Comparison of ENCODE assay signal across 10 mouse cellular contexts in the genomic region with DNA sequence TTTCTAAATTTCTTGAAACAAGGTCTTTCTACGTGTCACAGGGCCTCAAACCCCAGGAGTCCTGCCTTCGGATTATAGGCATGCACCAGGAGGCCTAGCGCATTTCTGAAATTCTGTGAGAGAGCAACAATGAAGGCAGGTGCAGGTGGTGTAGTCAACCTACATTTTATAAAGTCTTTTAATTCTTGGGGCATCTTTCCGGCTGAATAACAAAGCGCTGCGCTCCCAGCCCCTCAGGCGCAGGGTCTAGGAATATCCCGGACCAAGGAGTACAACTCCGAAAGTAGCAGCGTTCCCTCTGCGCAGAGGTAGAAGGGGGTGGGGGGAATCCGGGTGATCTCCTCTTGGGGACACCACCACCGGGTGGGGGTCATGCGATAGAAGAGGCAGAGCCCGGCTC. TPM values are rescaled to one million over a fixed set of nuclear protein-coding genes. Genes with fewer than 3 reads are reported as not detected.
A peak's percentile ranks its signal among the peaks of the same experiment; 100 is the strongest.
DNase-seq lines count a peak whose midpoint lies in the region; ATAC-seq and TF ChIP-seq lines count a peak whose summit lies in the region.
"Had no signal": no experiment of that assay in that cellular context is flagged by ENCODE, and none has a peak within 500 bp of the region (broad histone marks: within the 10 kb centered on the region; RNA-seq: fewer than 3 reads in every experiment).

No protein-coding gene starts in this region.

- TF ChIP-seq CTCF in kidney, adult 2 months (conservative IDR thresholded peaks at IDR 0.05; ENCODE audit: insufficient read depth, insufficient read length, low read depth, low read length), result no peak

- no peak overlapping the region for H3K27ac ChIP-seq in kidney, embryonic 15.5 days
- no peak overlapping the region for H3K27ac ChIP-seq in kidney, adult 2 months (ENCODE audit: insufficient read depth, low read depth, low read length)
- no peak overlapping the region for H3K27ac ChIP-seq in embryonic facial prominence, embryonic 11.5 days (replicated peaks; ENCODE audit: low read depth, low read length)
- no peak overlapping the region for H3K27ac ChIP-seq in hindbrain, embryonic 16.5 days (ENCODE audit: low read depth, low read length)
- H3K27ac ChIP-seq in midbrain, embryonic 14.5 days (replicated peaks; ENCODE audit: low read depth, low read length), result no peak overlapping the region

- H3K36me3 ChIP-seq in kidney, embryonic 15.5 days, result no peaks in the 10 kb centered on the region
- H3K36me3 ChIP-seq in kidney, adult 2 months (ENCODE audit: control insufficient read depth, insufficient read depth, low read length), result no peaks in the 10 kb centered on the region
- no peaks in the 10 kb centered on the region for H3K36me3 ChIP-seq in embryonic facial prominence, embryonic 11.5 days (replicated peaks; ENCODE audit: control insufficient read depth, insufficient read depth, low read depth, low read length)
- H3K36me3 ChIP-seq in hindbrain, embryonic 16.5 days (ENCODE audit: control insufficient read depth, insufficient read depth, low read length), result no peaks in the 10 kb centered on the region
- H3K36me3 ChIP-seq in midbrain, embryonic 14.5 days (ENCODE audit: control insufficient read depth, insufficient read depth, low read length), result no peaks in the 10 kb centered on the region

- DNase-seq in kidney, adult 2 months, result no peak
- no peak for DNase-seq in embryonic facial prominence, embryonic 11.5 days (ENCODE audit: low spot score)
- DNase-seq in midbrain, embryonic 14.5 days, result no peak
- DNase-seq in layer of hippocampus, postnatal 25 days (ENCODE audit: extremely low spot score in 1 of 2, low spot score in 1 of 2), result no peak
- DNase-seq: lung, postnatal 14 days had no signal

- no peak for ATAC-seq in kidney, embryonic 15.5 days (replicated peaks; ENCODE audit: low FRiP score)
- ATAC-seq in embryonic facial prominence, embryonic 11.5 days (replicated peaks; ENCODE audit: insufficient number of reproducible peaks, low FRiP score, low TSS enrichment, low read depth), result no peak
- ATAC-seq in hindbrain, embryonic 16.5 days, result no peak
- ATAC-seq in midbrain, embryonic 14.5 days (ENCODE audit: low FRiP score, low TSS enrichment), result no peak
- ATAC-seq in erythroid progenitor cell, adult 5-6 weeks (replicated peaks; ENCODE audit: low FRiP score, poor library complexity, severe bottlenecking), result no peak
- ATAC-seq in megakaryocyte progenitor cell, adult 5-6 weeks (replicated peaks; ENCODE audit: poor library complexity), result no peak

- H3K4me2 ChIP-seq in kidney, embryonic 15.5 days, result peak overlapping the region; percentile 57
- peak overlapping the region; percentile 30; the same call in 1 of the 2 replicates for H3K4me2 ChIP-seq in embryonic facial prominence, embryonic 11.5 days (ENCODE audit: low read depth, low read length)
- H3K4me2 ChIP-seq in hindbrain, embryonic 16.5 days (ENCODE audit: low read length), result peak overlapping the region; percentile 51
- peak overlapping the region; percentile 39 for H3K4me2 ChIP-seq in midbrain, embryonic 14.5 days (ENCODE audit: low read length)

- TF ChIP-seq POLR2A in kidney, adult 2 months (IDR thresholded peaks at IDR 0.05; ENCODE audit: low read depth, low read length), result no peak

- no peaks in the 10 kb centered on the region for H3K9me3 ChIP-seq in kidney, embryonic 15.5 days (replicated peaks)
- H3K9me3 ChIP-seq in embryonic facial prominence, embryonic 11.5 days (replicated peaks; ENCODE audit: control insufficient read depth, low read length), result no peaks in the 10 kb centered on the region
- H3K9me3 ChIP-seq in hindbrain, embryonic 16.5 days (ENCODE audit: control insufficient read depth, low read length), result no peaks in the 10 kb centered on the region
- no peaks in the 10 kb centered on the region for H3K9me3 ChIP-seq in midbrain, embryonic 14.5 days (ENCODE audit: control insufficient read depth, low read length)

- H3K4me3 ChIP-seq in kidney, embryonic 15.5 days (replicated peaks), result peak overlapping the region; percentile 24
- no peak overlapping the region for H3K4me3 ChIP-seq in kidney, adult 2 months (ENCODE audit: insufficient read depth, low read depth, low read length)
- peak overlapping the region; percentile 10; the same call in 1 of the 2 replicates for H3K4me3 ChIP-seq in embryonic facial prominence, embryonic 11.5 days (ENCODE audit: low read depth, low read length)
- H3K4me3 ChIP-seq in hindbrain, embryonic 16.5 days (ENCODE audit: low read length), result peak overlapping the region; percentile 26; the same call in 1 of the 2 replicates
- no peak overlapping the region for H3K4me3 ChIP-seq in midbrain, embryonic 14.5 days (replicated peaks; ENCODE audit: low read depth, low read length)

- H3K27me3 ChIP-seq in kidney, embryonic 15.5 days, result peaks cover 48% of the 10 kb centered on the region
- no peaks in the 10 kb centered on the region for H3K27me3 ChIP-seq in kidney, adult 2 months (replicated peaks; ENCODE audit: control insufficient read depth, insufficient read depth, low read length)
- peaks cover 9% of the 10 kb centered on the region; the same call in 1 of the 2 replicates for H3K27me3 ChIP-seq in embryonic facial prominence, embryonic 11.5 days (ENCODE audit: control insufficient read depth, insufficient read depth, low read length)
- peaks cover 22% of the 10 kb centered on the region for H3K27me3 ChIP-seq in hindbrain, embryonic 16.5 days (replicated peaks; ENCODE audit: control insufficient read depth, insufficient read depth, low read length)
- H3K27me3 ChIP-seq in midbrain, embryonic 14.5 days (ENCODE audit: control insufficient read depth, insufficient read depth, low read length), result peaks cover 15% of the 10 kb centered on the region

- H3K9ac ChIP-seq in kidney, embryonic 15.5 days, result no peak overlapping the region
- peak overlapping the region; percentile 18; the same call in 1 of the 2 replicates for H3K9ac ChIP-seq in embryonic facial prominence, embryonic 11.5 days (replicated peaks; ENCODE audit: low read length)
- no peak overlapping the region for H3K9ac ChIP-seq in hindbrain, embryonic 16.5 days (ENCODE audit: low read depth, low read length)
- H3K9ac ChIP-seq in midbrain, embryonic 14.5 days (replicated peaks; ENCODE audit: low read length), result no peak overlapping the region

- H3K4me1 ChIP-seq in kidney, embryonic 15.5 days, result peaks cover 16% of the 10 kb centered on the region
- H3K4me1 ChIP-seq in kidney, adult 2 months (ENCODE audit: control insufficient read depth, insufficient read depth, low read length), result peaks cover 5% of the 10 kb centered on the region; the same call in 1 of the 2 replicates
- no peaks in the 10 kb centered on the region for H3K4me1 ChIP-seq in embryonic facial prominence, embryonic 11.5 days (ENCODE audit: control insufficient read depth, insufficient read depth, low read length)
- peaks cover 4% of the 10 kb centered on the region; the same call in 1 of the 2 replicates for H3K4me1 ChIP-seq in hindbrain, embryonic 16.5 days (ENCODE audit: control insufficient read depth, insufficient read depth, low read depth, low read length)
- peaks cover 3% of the 10 kb centered on the region; the same call in 1 of the 2 replicates for H3K4me1 ChIP-seq in midbrain, embryonic 14.5 days (ENCODE audit: control insufficient read depth, insufficient read depth, low read length)

- 11% methylated on average over 15 of the region's 15 CpGs for WGBS in kidney, embryonic 15.5 days
- 33% methylated on average over 15 of the region's 15 CpGs for WGBS in kidney, adult 2 months
- WGBS in embryonic facial prominence, embryonic 11.5 days, result 4% methylated on average over 15 of the region's 15 CpGs
- 9% methylated on average over 15 of the region's 15 CpGs for WGBS in hindbrain, embryonic 16.5 days
- 6% methylated on average over 15 of the region's 15 CpGs for WGBS in midbrain, embryonic 14.5 days

RNA-seq across cellular contexts. Expression of gene Opn4, which starts 14.6 kb away (rescaled TPM):
- 0.45 and 0.55 TPM in 2 replicates for polyA plus RNA-seq in kidney, embryonic 15.5 days (2015; fragmentation: Nextera tagmentation; extraction: Ambion mirVana)
- polyA plus RNA-seq in kidney, adult 2 months (2012; rRNA removed), result 0.10 TPM in 1 of 2 replicates, not detected in the other
- 0.39 TPM in 1 of 2 replicates, not detected in the other for polyA plus RNA-seq in embryonic facial prominence, embryonic 11.5 days (2014; fragmentation: Nextera tagmentation; extraction: Ambion mirVana)
- 0.27 TPM in 1 of 2 replicates, not detected in the other for polyA plus RNA-seq in hindbrain, embryonic 16.5 days (2015; fragmentation: Nextera tagmentation; extraction: Ambion mirVana)
- not detected in 2 replicates for polyA plus RNA-seq in midbrain, embryonic 14.5 days (2014; fragmentation: Nextera tagmentation; extraction: Ambion mirVana)
- not detected in 2 replicates for total RNA-seq in erythroid progenitor cell, adult 5-6 weeks (2015; ENCODE audit: low replicate concordance)
- total RNA-seq in erythroid progenitor cell, adult 5-6 weeks (2017; ENCODE audit: low replicate concordance), result not detected in 2 replicates
- total RNA-seq in layer of hippocampus, postnatal 25 days (2021), result not detected
- total RNA-seq in megakaryocyte progenitor cell, adult 5-6 weeks (2015), result not detected in 2 replicates
- not detected in 2 replicates for total RNA-seq in megakaryocyte progenitor cell, adult 5-6 weeks (2017)
- total RNA-seq: gastrocnemius, adult 18-20 months had no signal

RNA-seq across cellular contexts. Expression of gene Ldb3, which starts 26.1 kb away (rescaled TPM):
- polyA plus RNA-seq in kidney, embryonic 15.5 days (2015; fragmentation: Nextera tagmentation; extraction: Ambion mirVana), result 3.7 and 7.1 TPM in 2 replicates
- 1.9 and 26.0 TPM in 2 replicates for polyA plus RNA-seq in kidney, adult 2 months (2012; rRNA removed)
- polyA plus RNA-seq in embryonic facial prominence, embryonic 11.5 days (2014; fragmentation: Nextera tagmentation; extraction: Ambion mirVana), result 0.31 and 0.90 TPM in 2 replicates
- 1.2 and 5.6 TPM in 2 replicates for polyA plus RNA-seq in hindbrain, embryonic 16.5 days (2015; fragmentation: Nextera tagmentation; extraction: Ambion mirVana)
- 0.50 and 0.76 TPM in 2 replicates for polyA plus RNA-seq in midbrain, embryonic 14.5 days (2014; fragmentation: Nextera tagmentation; extraction: Ambion mirVana)
- not detected in 2 replicates for total RNA-seq in erythroid progenitor cell, adult 5-6 weeks (2015; ENCODE audit: low replicate concordance)
- not detected in 2 replicates for total RNA-seq in erythroid progenitor cell, adult 5-6 weeks (2017; ENCODE audit: low replicate concordance)
- total RNA-seq in layer of hippocampus, postnatal 25 days (2021), result 1 to 10 TPM; 3.8 to 4.5 TPM
- total RNA-seq in megakaryocyte progenitor cell, adult 5-6 weeks (2015), result not detected in 2 replicates
- not detected in 2 replicates for total RNA-seq in megakaryocyte progenitor cell, adult 5-6 weeks (2017)

RNA-seq across cellular contexts. Expression of gene Wapl, which starts 59.2 kb away (rescaled TPM):
- polyA plus RNA-seq in kidney, embryonic 15.5 days (2015; fragmentation: Nextera tagmentation; extraction: Ambion mirVana), result 26.9 and 28.8 TPM in 2 replicates
- 10.1 and 11.0 TPM in 2 replicates for polyA plus RNA-seq in kidney, adult 2 months (2012; rRNA removed)
- polyA plus RNA-seq in embryonic facial prominence, embryonic 11.5 days (2014; fragmentation: Nextera tagmentation; extraction: Ambion mirVana), result 35.1 and 38.0 TPM in 2 replicates
- polyA plus RNA-seq in hindbrain, embryonic 16.5 days (2015; fragmentation: Nextera tagmentation; extraction: Ambion mirVana), result 10.4 and 11.2 TPM in 2 replicates
- 17.3 and 22.7 TPM in 2 replicates for polyA plus RNA-seq in midbrain, embryonic 14.5 days (2014; fragmentation: Nextera tagmentation; extraction: Ambion mirVana)
- 159 and 206 TPM in 2 replicates for total RNA-seq in erythroid progenitor cell, adult 5-6 weeks (2015; ENCODE audit: low replicate concordance)
- 289 and 355 TPM in 2 replicates for total RNA-seq in erythroid progenitor cell, adult 5-6 weeks (2017; ENCODE audit: low replicate concordance)
- total RNA-seq in layer of hippocampus, postnatal 25 days (2021), result 10 to 100 TPM; 50.1 to 51.2 TPM
- total RNA-seq in megakaryocyte progenitor cell, adult 5-6 weeks (2015), result 87.1 and 89.0 TPM in 2 replicates
- 93.1 and 123 TPM in 2 replicates for total RNA-seq in megakaryocyte progenitor cell, adult 5-6 weeks (2017)

Comparison
In these comparisons a context has a peak if more than half of its experiments do, and no peak if none do; other contexts are left out.
1. H3K4me3 ChIP-seq: peak in kidney, embryonic 15.5 days (single experiment), embryonic facial prominence, embryonic 11.5 days (single experiment) and hindbrain, embryonic 16.5 days (single experiment); none in kidney, adult 2 months (single experiment) and midbrain, embryonic 14.5 days (single experiment).
2. Peak in every context shown above with its lines, with median percentiles within 50 percentile points of each other: H3K4me2 ChIP-seq.